Mouse (Mus musculus): Measurements from ENCODE around the gene Nfyc. TPM values are rescaled to one million over a fixed set of nuclear protein-coding genes. Genes with fewer than 3 reads are reported as not detected.

Nfyc gene
- total RNA-seq, 2 experiments from 2014 or later: 45.1 to 49.4 TPM

- DNase-seq (ENCODE audit: low spot score in 2 of 2): peak; percentile 63 to 76
Observed at GRCm38 (mm10) chr4:120717591-120717990, 113.8 kb downstream of the Nfyc start.

GRCm38 (mm10) chr4:120716765-120717164, 114.6 kb downstream of the Nfyc start:
- DNase-seq (ENCODE audit: low spot score in 2 of 2): no peak

GRCm38 (mm10) chr4:120716141-120716571, 115.2 kb downstream of the Nfyc start:
- no peak for DNase-seq (ENCODE audit: low spot score in 2 of 2)

GRCm38 (mm10) chr4:120713856-120714497, 117.4 kb downstream of the Nfyc start:
- no peak for DNase-seq (ENCODE audit: low spot score in 2 of 2)

GRCm38 (mm10) chr4:120713021-120713420, 118.4 kb downstream of the Nfyc start:
- no peak for DNase-seq (ENCODE audit: low spot score in 2 of 2)

GRCm38 (mm10) chr4:120712236-120712635, 119.1 kb downstream of the Nfyc start:
- no peak for DNase-seq (ENCODE audit: low spot score in 2 of 2)

Small RNA genes lying within 50 kb of the gene (microRNA-seq; reads per million reads assigned to microRNA genes)
- gene Gm23936: 0 reads per million in 2 experiments
- 122 to 173 reads per million in 2 experiments for gene Mir30c-1
- gene Mir30e: 0 reads per million in 2 experiments
- gene Mir30f: 0 reads per million in 2 experiments

Other genes with a start within 250 kb of the Nfyc start
- gene Gm8439, start 242.8 kb downstream of the Nfyc start, total RNA-seq (2021): not detected
- 10 to 100 TPM; 13.1 to 16.5 TPM for gene Cited4, start 165.0 kb downstream of the Nfyc start, total RNA-seq (2021)
- 1 to 10 TPM; 9.1 TPM for gene Kcnq4, start 83.0 kb downstream of the Nfyc start, total RNA-seq (2021)
- gene Rims3, start 23.2 kb upstream of the Nfyc start, total RNA-seq (2021): 100 to 1,000 TPM; 194 to 217 TPM
- gene Exo5, start 93.4 kb upstream of the Nfyc start, total RNA-seq (2021): 10 to 100 TPM; 12.7 to 15.0 TPM
- 1 to 10 TPM; 1.7 to 1.9 TPM for gene Zfp69, start 120.1 kb upstream of the Nfyc start, total RNA-seq (2021)
- 100 to 1,000 TPM; 194 to 195 TPM for gene Smap2, start 185.7 kb upstream of the Nfyc start, total RNA-seq (2021)
- 1 to 10 TPM; 9.2 to 9.3 TPM for gene Col9a2, start 207.8 kb upstream of the Nfyc start, total RNA-seq (2021)

Measured in left cerebral cortex, adult 18-20 months (tissue).